Mouse (Mus musculus) limb, embryonic 13.5 days (tissue): Measurements from ENCODE around the gene E2f8. TPM values are rescaled to one million over a fixed set of nuclear protein-coding genes. Genes with fewer than 3 reads are reported as not detected.

ENCODE experiments used
- ATAC-seq: fragments of 200-750 bp; cut with Nextera tagmentation; 2 replicates; pipeline ENCODE4 v1.8.0; 2017; ENCODE audit warnings: low read depth, moderate number of reproducible peaks, moderate TSS enrichment; ENCODE audit not compliant: low FRiP score
- H3K27ac ChIP-seq: fragments of 300-500 bp; sonication (generic); 2 replicates; pipeline ENCODE4 v1.5.1; 2015; ENCODE audit warnings: inconsistent platforms, mild to moderate bottlenecking, moderate library complexity
- H3K27me3 ChIP-seq: fragments of 300-500 bp; sonication (generic); 2 replicates; pipeline ENCODE4 v1.6.1; 2015; ENCODE audit warnings: mild to moderate bottlenecking, inconsistent platforms
- H3K36me3 ChIP-seq: fragments of 300-500 bp; sonication (generic); 2 replicates; pipeline ENCODE4 v1.6.1; 2015; ENCODE audit warnings: inconsistent platforms, mild to moderate bottlenecking, moderate library complexity
- H3K4me1 ChIP-seq: fragments of 300-500 bp; sonication (generic); 2 replicates; pipeline ENCODE4 v1.6.1; 2015; ENCODE audit warnings: inconsistent platforms
- H3K4me2 ChIP-seq: fragments of 300-500 bp; sonication (generic); replicated peaks from 2 replicates; pipeline ENCODE4 v1.6.1; 2015; ENCODE audit warnings: inconsistent platforms, mild to moderate bottlenecking, moderate library complexity
- H3K4me3 ChIP-seq: fragments of 300-500 bp; sonication (generic); 2 replicates; pipeline ENCODE4 v1.5.1; 2015; ENCODE audit warnings: moderate library complexity, mild to moderate bottlenecking, inconsistent platforms
- H3K9ac ChIP-seq: fragments of 300-500 bp; sonication (generic); 2 replicates; pipeline ENCODE4 v1.6.1; 2015; ENCODE audit warnings: mild to moderate bottlenecking, inconsistent platforms
- H3K9me3 ChIP-seq: fragments of 300-500 bp; sonication (generic); 2 replicates; pipeline ENCODE4 v1.6.1; 2016; ENCODE audit warnings: inconsistent platforms
- WGBS: fragments of 180-500 bp; shearing (Covaris S2); methylation state at CpG from one replicate; pipeline ENCODE4 v1.1.7; 2015; 5-methylcytosine and 5-hydroxymethylcytosine counted together
- polyA plus RNA-seq: library from polyadenylated mRNA; unstranded; fragments of >200 nt; fragmentation: Nextera tagmentation; extraction: Ambion mirVana; gene quantifications from 2 replicates; pipeline ENCODE4 v1.2.1, GENCODE M21; 2015

Gene E2f8
- polyA plus RNA-seq, 1 experiment from 2014 or later, result 17.2 TPM

- Histone ChIP-seq H3K4me2 (no peak overlapping the region), H3K27ac (no peak overlapping the region)
- ATAC-seq, result no peak
These were observed 34.6 kb downstream of the E2f8 start for GRCm38 (mm10) chr7:48846755-48847154.

GRCm38 (mm10) chr7:48845213-48845973 lies 36.0 kb downstream of the E2f8 start:
- Histone ChIP-seq H3K4me1 (peaks cover 14% of the 10 kb centered on the region), H3K4me2 (no peak overlapping the region), H3K36me3 (no peaks in the 10 kb centered on the region), H3K4me3 (no peak overlapping the region), H3K9ac (no peak overlapping the region), H3K9me3 (no peaks in the 10 kb centered on the region), H3K27me3 (no peaks in the 10 kb centered on the region), H3K27ac (peak overlapping the region; percentile 67; the same call in 1 of the 2 replicates)
- peak; percentile 88 for ATAC-seq
- 53% methylated on average over 12 of the region's 12 CpGs for WGBS

More at GRCm38 (mm10) chr7:48846755-48847154, 34.6 kb downstream of the E2f8 start:
- no peak overlapping the region for H3K4me3 ChIP-seq
- no peaks in the 10 kb centered on the region for H3K9me3 ChIP-seq
- no peaks in the 10 kb centered on the region for H3K36me3 ChIP-seq
- no peaks in the 10 kb centered on the region for H3K27me3 ChIP-seq
- H3K9ac ChIP-seq, result no peak overlapping the region
- 55% methylated on average over 6 of the region's 6 CpGs for WGBS
- peaks cover 14% of the 10 kb centered on the region for H3K4me1 ChIP-seq

- H3K36me3 ChIP-seq, result no peaks in the 10 kb centered on the region
- no peak overlapping the region for H3K4me2 ChIP-seq
- no peaks in the 10 kb centered on the region for H3K27me3 ChIP-seq
- 88% methylated on average over 5 of the region's 5 CpGs for WGBS
- no peak overlapping the region for H3K27ac ChIP-seq
- no peak overlapping the region for H3K4me3 ChIP-seq
- ATAC-seq, result no peak
- H3K9ac ChIP-seq, result no peak overlapping the region
- H3K9me3 ChIP-seq, result no peaks in the 10 kb centered on the region
- peaks cover 14% of the 10 kb centered on the region for H3K4me1 ChIP-seq
These were observed 37.9 kb downstream of the E2f8 start for GRCm38 (mm10) chr7:48843541-48843940.

GRCm38 (mm10) chr7:48842353-48842752 lies 39.0 kb downstream of the E2f8 start:
- no peak overlapping the region for H3K9ac ChIP-seq
- H3K36me3 ChIP-seq, result no peaks in the 10 kb centered on the region
- ATAC-seq, result no peak
- no peak overlapping the region for H3K27ac ChIP-seq
- WGBS, result 80% methylated on average over 3 of the region's 3 CpGs
- H3K4me2 ChIP-seq, result no peak overlapping the region
- no peaks in the 10 kb centered on the region for H3K27me3 ChIP-seq
- H3K9me3 ChIP-seq, result no peaks in the 10 kb centered on the region
- peaks cover 10% of the 10 kb centered on the region for H3K4me1 ChIP-seq
- H3K4me3 ChIP-seq, result no peak overlapping the region

GRCm38 (mm10) chr7:48841538-48841937 lies 39.9 kb downstream of the E2f8 start:
- ATAC-seq, result no peak
- no peak overlapping the region for H3K4me2 ChIP-seq
- no peaks in the 10 kb centered on the region for H3K27me3 ChIP-seq
- no peaks in the 10 kb centered on the region for H3K36me3 ChIP-seq
- no peaks in the 10 kb centered on the region for H3K9me3 ChIP-seq
- H3K4me1 ChIP-seq, result peaks cover 10% of the 10 kb centered on the region
- no peak overlapping the region for H3K9ac ChIP-seq
- no peak overlapping the region for H3K27ac ChIP-seq
- WGBS, result 61% methylated on average over 4 of the region's 4 CpGs
- no peak overlapping the region for H3K4me3 ChIP-seq

- no peak overlapping the region for H3K27ac ChIP-seq
- H3K9ac ChIP-seq, result no peak overlapping the region
- no peak overlapping the region for H3K4me3 ChIP-seq
- WGBS, result 81% methylated on average over 2 of the region's 2 CpGs
- no peaks in the 10 kb centered on the region for H3K9me3 ChIP-seq
- no peak overlapping the region for H3K4me2 ChIP-seq
- ATAC-seq, result no peak
- H3K4me1 ChIP-seq, result peaks cover 7% of the 10 kb centered on the region
- H3K36me3 ChIP-seq, result no peaks in the 10 kb centered on the region
- H3K27me3 ChIP-seq, result no peaks in the 10 kb centered on the region
These were observed 40.9 kb downstream of the E2f8 start for GRCm38 (mm10) chr7:48840545-48840944.

- Histone ChIP-seq H3K9ac (no peak overlapping the region), H3K27ac (no peak overlapping the region), H3K9me3 (no peaks in the 10 kb centered on the region), H3K4me3 (no peak overlapping the region), H3K4me1 (peaks cover 3% of the 10 kb centered on the region; the same call in 1 of the 2 replicates), H3K27me3 (no peaks in the 10 kb centered on the region), H3K36me3 (no peaks in the 10 kb centered on the region), H3K4me2 (no peak overlapping the region)
- WGBS, result 59% methylated on average over 2 of the region's 2 CpGs
- no peak for ATAC-seq
These were observed 43.0 kb downstream of the E2f8 start for GRCm38 (mm10) chr7:48838434-48838833.

GRCm38 (mm10) chr7:48836949-48837348 lies 44.4 kb downstream of the E2f8 start:
- no peak for ATAC-seq
- Histone ChIP-seq H3K27ac (no peak overlapping the region), H3K4me2 (no peak overlapping the region), H3K9me3 (no peaks in the 10 kb centered on the region), H3K27me3 (no peaks in the 10 kb centered on the region), H3K4me1 (peaks cover 3% of the 10 kb centered on the region; the same call in 1 of the 2 replicates), H3K4me3 (no peak overlapping the region), H3K36me3 (no peaks in the 10 kb centered on the region), H3K9ac (no peak overlapping the region)
- 66% methylated on average over 6 of the region's 6 CpGs for WGBS

- 81% methylated on average over 12 of the region's 12 CpGs for WGBS
- no peak overlapping the region for H3K4me3 ChIP-seq
- H3K4me1 ChIP-seq, result peaks cover 3% of the 10 kb centered on the region; the same call in 1 of the 2 replicates
- no peak overlapping the region for H3K4me2 ChIP-seq
- no peaks in the 10 kb centered on the region for H3K9me3 ChIP-seq
- no peaks in the 10 kb centered on the region for H3K27me3 ChIP-seq
- H3K9ac ChIP-seq, result no peak overlapping the region
- no peaks in the 10 kb centered on the region for H3K36me3 ChIP-seq
- H3K27ac ChIP-seq, result no peak overlapping the region
- no peak for ATAC-seq
These were observed 46.3 kb downstream of the E2f8 start for GRCm38 (mm10) chr7:48834989-48835626.

- Histone ChIP-seq H3K4me3 (no peak overlapping the region), H3K27me3 (no peaks in the 10 kb centered on the region), H3K4me1 (peaks cover 3% of the 10 kb centered on the region; the same call in 1 of the 2 replicates), H3K4me2 (no peak overlapping the region), H3K9ac (no peak overlapping the region), H3K36me3 (no peaks in the 10 kb centered on the region), H3K27ac (no peak overlapping the region), H3K9me3 (no peaks in the 10 kb centered on the region)
- 0 out of 2 replicates have a peak, but pooled peaks have one; percentile 19 for ATAC-seq
- 53% methylated on average over 4 of the region's 4 CpGs for WGBS
These were observed 46.9 kb downstream of the E2f8 start for GRCm38 (mm10) chr7:48834371-48834970.

- no peak overlapping the region for H3K27ac ChIP-seq
- WGBS, result 85% methylated on average over 1 of the region's 1 CpGs
- no peak for ATAC-seq
These were observed 48.7 kb downstream of the E2f8 start for GRCm38 (mm10) chr7:48832735-48833134.

GRCm38 (mm10) chr7:48830395-48830794 lies 51.0 kb downstream of the E2f8 start:
- Histone ChIP-seq H3K4me3 (no peak overlapping the region), H3K4me1 (peaks cover 3% of the 10 kb centered on the region; the same call in 1 of the 2 replicates), H3K36me3 (peaks cover 26% of the 10 kb centered on the region), H3K4me2 (no peak overlapping the region), H3K27ac (no peak overlapping the region), H3K27me3 (no peaks in the 10 kb centered on the region), H3K9me3 (no peaks in the 10 kb centered on the region), H3K9ac (no peak overlapping the region)
- 36% methylated on average over 2 of the region's 2 CpGs for WGBS
- ATAC-seq, result no peak

More at GRCm38 (mm10) chr7:48832735-48833134, 48.7 kb downstream of the E2f8 start:
- Histone ChIP-seq H3K36me3 (peaks cover 5% of the 10 kb centered on the region), H3K4me3 (no peak overlapping the region), H3K9me3 (no peaks in the 10 kb centered on the region), H3K4me1 (peaks cover 3% of the 10 kb centered on the region; the same call in 1 of the 2 replicates), H3K9ac (no peak overlapping the region), H3K4me2 (no peak overlapping the region), H3K27me3 (no peaks in the 10 kb centered on the region)
